Mouse (Mus musculus): ENCODE results near the gene 4930524B15Rik.

The 4930524B15Rik gene

DNA sequence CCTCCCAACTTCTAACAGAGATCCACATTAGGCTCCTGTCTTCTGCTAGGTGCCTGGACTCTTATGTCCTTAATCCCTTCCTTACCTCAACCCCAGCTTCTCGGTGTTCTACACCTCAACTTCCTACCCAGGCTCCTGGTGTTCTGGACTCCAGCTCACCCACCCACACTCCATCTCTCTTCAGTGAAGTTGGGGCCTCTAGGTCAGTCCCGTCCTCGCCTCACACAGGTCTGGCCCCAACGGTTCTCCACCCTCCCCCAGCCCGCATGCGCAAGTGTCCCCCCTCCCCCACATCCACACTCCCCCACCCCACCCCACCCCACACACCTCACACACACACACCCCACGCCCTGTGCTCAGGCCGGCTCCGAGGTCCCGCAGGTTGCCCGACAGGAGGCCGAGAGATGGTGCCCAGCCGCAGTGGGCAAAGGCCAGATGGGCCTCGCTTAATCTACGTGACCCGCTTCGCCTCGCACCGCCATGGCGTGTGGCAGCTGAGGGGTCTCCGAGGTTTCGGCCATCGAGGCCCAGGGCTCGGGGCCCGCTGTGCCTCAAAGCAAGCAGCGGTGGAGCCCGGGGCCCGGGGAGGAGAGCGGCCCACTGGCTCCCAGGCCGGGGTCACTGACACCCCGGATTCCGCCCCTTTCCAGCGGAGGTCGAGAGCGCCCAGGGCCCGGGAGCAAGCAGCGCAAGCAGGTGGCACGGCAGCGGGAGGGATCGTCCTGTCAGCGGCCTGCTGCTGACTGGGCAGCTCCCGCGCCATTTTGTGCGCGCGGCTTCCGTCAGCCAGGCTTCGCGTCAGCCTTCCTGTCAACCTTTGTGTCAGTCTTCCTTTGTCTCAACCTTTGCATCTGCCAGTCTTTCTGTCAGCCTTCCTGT is at the start of gene 4930524B15Rik:
TSS of gene 4930524B15Rik (plus strand) at position 337 of the 879 bp plus-strand sequence.
- no peak for TF ChIP-seq GATA4 (IDR thresholded peaks at IDR 0.05; ENCODE audit: insufficient replicate concordance, low read length)

DNA sequence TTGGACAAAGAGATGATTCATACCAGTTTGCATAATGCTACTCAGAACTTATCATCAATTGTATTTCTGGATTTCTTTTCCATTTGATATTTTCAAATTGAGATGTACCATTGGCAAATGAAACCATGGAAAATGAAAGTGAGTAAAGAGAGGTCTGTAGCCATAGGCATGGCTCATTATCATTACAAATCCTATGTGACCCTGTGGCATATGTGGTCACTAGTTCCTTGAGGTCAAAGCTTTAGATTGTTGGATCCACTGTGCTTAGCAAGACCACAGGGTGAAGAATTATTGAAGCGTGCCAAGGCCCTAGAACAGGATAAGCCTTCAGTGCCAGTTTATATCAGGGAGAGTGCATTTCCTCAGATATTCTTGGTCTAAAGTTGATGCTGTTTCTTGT is 47.6 kb upstream of the 4930524B15Rik start:
- TF ChIP-seq GATA4 (IDR thresholded peaks at IDR 0.05; ENCODE audit: insufficient replicate concordance, low read length) = no peak

GRCm38 (mm10) chr11:31930051-31930450 is 35.3 kb upstream of the 4930524B15Rik start:
- TF ChIP-seq GATA4 (IDR thresholded peaks at IDR 0.05; ENCODE audit: insufficient replicate concordance, low read length) = no peak

DNA sequence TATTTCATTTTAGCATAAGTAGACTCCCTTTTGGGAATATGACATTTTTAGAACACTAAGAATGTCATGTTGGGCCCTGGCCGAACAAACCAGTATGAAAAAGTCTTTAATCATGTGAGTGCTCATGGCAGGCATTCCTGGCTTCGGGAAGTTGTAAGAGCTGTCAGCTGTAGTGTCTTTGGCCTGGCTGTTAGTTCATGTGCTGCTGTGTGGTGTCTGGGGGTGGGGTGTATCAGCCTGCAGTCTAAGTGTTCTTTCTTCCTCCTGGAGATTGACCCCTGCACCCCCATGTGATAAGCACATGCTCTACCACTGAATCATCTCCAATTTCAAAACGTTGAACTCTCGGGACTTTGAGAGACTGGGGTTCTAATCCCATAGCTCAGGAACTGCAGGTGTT is 29.7 kb upstream of the 4930524B15Rik start:
- TF ChIP-seq GATA4 (IDR thresholded peaks at IDR 0.05; ENCODE audit: insufficient replicate concordance, low read length) = no peak

DNA sequence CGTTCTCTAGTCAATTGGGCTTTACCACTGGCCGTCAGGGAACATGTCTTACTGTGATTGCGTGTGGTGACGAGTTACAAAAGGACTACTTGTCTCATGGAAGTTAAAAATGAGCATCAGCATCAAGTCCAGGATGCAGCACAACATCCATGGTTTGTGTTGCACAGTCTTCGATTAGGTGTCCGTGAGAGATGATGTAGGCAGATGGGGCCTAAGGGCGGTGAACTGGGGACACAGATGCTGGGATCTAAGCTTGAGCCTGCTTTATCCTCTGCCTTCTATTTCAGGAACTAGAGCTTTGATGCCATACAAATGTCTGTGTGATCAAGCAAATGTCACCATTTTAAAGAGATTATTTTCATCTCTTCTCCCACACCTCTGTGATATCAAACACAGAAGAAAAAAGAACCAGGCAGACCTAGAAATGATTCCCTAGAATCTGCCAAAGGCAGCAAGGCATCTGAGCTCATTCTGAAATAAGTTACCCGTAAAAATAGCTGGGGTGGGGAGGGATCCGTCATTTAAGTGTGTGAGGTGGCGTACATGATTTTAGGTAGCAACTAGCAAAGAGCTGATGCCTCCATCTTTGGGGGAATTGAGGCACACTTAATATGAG is 28.4 kb upstream of the 4930524B15Rik start:
- no peak for TF ChIP-seq GATA4 (IDR thresholded peaks at IDR 0.05; ENCODE audit: insufficient replicate concordance, low read length)

DNA sequence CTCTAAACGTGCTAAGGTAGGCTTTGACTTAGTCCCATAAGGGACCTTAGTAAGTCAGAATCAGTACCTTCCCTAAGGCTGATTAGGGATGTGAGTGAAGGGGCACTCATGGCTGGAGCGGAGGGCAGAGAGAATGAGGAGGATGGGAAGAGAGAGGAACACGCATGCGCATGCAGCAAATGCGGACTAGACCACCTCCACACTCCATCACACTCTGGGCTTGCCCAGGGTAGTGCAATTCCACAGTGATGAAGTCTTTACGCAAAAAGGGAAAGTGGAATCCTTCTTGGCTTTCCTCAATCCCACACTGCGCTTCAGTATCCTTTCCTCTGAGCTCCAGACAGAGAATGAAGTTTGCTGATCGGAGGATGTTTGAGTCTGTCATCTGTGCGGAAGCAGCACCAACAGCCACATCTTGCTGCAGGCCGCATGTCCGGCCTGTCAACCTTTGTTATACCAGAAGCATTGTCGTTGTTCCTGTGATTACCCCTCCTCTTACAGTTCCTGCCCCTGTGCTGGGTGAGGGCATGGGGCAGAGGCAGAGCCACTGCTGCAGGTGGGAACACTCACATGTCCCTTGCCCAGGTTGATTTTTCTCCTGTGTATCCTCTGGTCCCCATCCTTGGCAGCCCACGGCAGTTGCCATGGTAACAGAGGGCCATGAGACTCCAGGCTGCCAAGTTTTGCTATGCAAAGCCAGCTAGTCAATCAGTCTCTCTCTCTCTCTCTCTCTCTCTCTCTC is 24.3 kb upstream of the 4930524B15Rik start:
- TF ChIP-seq GATA4 (IDR thresholded peaks at IDR 0.05; ENCODE audit: insufficient replicate concordance, low read length) = no peak

GRCm38 (mm10) chr11:31941640-31942638 is 23.5 kb upstream of the 4930524B15Rik start:
- no peak for TF ChIP-seq GATA4 (IDR thresholded peaks at IDR 0.05; ENCODE audit: insufficient replicate concordance, low read length)

GRCm38 (mm10) chr11:31945471-31945870 is 19.9 kb upstream of the 4930524B15Rik start:
- TF ChIP-seq GATA4 (IDR thresholded peaks at IDR 0.05; ENCODE audit: insufficient replicate concordance, low read length) = no peak

DNA sequence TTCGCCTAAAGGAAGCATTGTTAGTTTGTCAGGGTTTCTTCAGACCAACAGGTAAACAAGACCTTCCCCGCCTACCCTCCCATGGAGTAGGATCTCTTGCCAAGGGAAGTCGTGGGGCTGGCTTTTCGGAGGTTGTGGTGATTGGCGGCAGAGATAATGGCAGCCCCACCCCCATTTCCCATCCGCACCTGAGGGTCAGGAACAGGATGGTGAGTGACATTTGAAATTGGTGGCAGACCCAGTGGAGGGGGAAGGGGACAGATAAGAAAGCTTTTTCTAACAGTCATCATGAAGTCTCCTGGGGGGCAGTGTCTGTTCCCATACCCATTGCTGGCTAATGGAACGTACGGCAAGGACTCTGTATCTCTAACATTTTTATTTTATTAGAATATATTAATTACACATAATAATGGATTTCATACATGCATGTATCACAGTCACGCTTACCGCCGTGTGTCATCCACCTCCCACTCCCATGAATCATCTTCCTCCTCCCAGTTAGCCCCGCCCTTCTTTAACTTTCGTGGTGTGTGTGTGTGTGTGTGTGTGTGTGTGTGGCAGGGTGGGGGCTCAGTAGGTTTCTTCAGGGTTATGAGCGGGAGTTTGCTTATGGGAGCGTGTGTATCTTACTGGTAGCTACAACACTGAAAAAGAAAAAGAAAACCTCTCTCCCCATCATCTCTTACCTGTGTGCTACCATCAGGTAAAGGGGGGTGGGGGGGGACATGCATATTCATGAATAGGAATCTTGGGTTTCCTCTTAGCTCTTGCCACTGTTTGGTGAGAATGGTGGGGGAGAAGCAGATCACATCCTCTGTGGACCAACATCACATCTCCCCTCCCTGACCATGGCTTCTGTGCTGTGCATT is 16.7 kb upstream of the 4930524B15Rik start:
- TF ChIP-seq GATA4 (IDR thresholded peaks at IDR 0.05; ENCODE audit: insufficient replicate concordance, low read length) = no peak

GRCm38 (mm10) chr11:31949331-31949785 is 16.0 kb upstream of the 4930524B15Rik start:
- no peak for TF ChIP-seq GATA4 (IDR thresholded peaks at IDR 0.05; ENCODE audit: insufficient replicate concordance, low read length)

- TF ChIP-seq GATA4 (IDR thresholded peaks at IDR 0.05; ENCODE audit: insufficient replicate concordance, low read length) = no peak
Observed at GRCm38 (mm10) chr11:31960071-31960470, 5.3 kb upstream of the 4930524B15Rik start.

DNA sequence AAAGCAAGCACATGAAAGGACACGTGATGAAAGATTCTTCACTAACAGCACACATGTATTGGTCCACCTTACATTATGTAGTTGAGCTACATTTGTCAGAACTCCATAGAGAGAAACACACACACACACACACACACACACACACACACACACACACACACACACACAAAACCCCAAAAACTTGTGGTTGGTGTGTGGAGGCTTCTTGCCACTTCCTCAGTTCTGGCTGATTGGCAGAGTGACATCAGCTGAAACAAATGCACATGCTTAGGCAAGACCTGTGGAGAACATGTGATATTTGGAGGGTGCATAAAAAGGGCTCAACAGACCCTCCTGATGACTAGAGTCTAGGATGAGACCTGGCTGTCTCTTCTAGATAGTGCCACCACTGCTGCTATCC is 1.4 kb upstream of the 4930524B15Rik start:
- no peak for TF ChIP-seq GATA4 (IDR thresholded peaks at IDR 0.05; ENCODE audit: insufficient replicate concordance, low read length)

GRCm38 (mm10) chr11:31974132-31974531 is 8.7 kb downstream of the 4930524B15Rik start:
- no peak for TF ChIP-seq GATA4 (IDR thresholded peaks at IDR 0.05; ENCODE audit: insufficient replicate concordance, low read length)
